Mouse (Mus musculus) adrenal gland, adult (tissue): Measurements from ENCODE around the gene Nrp1.

Experiments
- DNase-seq, 2 experiments: peaks; one replicate each; pipeline ENCODE4 v3.0.0; 2022 to 2023; ENCODE audit warnings: low spot score in 1 of 2; ENCODE audit not compliant: inconsistent age in 2 of 2

Gene Nrp1

GRCm38 (mm10) chr8:128463162-128463561 lies 104.8 kb downstream of the Nrp1 start:
- DNase-seq, result peak in 1 of 2 experiments; percentile 77

- DNase-seq, result no peak
Measured at GRCm38 (mm10) chr8:128464056-128464623, 105.7 kb downstream of the Nrp1 start.

GRCm38 (mm10) chr8:128465553-128465952 lies 107.1 kb downstream of the Nrp1 start:
- DNase-seq, result no peak

DNA sequence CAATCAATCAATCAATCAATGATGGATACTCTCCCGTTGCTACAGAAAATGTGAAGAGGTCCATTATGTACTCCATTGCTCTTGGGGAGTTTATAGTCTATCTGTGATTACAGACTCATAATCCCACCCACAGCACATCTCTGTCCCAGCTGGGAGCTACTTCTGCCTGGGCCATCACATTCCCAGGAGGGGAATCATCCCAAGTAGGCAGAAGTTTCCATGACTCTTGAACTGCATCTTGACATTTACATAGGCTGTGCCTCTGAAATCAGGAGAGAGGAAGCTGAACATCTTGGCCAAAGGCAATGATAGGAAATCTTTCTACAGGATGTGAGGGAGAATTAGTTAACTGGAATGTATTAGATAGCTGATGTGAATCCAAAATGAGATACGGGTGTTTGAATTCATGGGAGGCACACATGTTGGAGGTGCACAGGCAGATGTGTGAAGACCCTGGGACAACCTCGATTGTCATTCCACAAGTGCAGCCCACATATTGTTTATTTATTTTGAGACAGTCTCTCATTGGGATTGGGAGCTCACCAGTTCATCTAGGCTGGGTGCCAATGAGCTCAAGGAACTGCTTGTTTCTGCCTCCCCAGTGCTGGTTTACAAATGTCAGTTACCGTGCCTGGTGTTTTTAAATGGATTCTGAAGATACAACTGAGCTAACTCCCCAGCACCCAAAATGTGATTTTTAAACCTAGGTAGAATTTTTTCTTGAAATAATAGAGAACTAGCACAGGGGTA lies 108.5 kb downstream of the Nrp1 start:
- DNase-seq, result no peak

DNA sequence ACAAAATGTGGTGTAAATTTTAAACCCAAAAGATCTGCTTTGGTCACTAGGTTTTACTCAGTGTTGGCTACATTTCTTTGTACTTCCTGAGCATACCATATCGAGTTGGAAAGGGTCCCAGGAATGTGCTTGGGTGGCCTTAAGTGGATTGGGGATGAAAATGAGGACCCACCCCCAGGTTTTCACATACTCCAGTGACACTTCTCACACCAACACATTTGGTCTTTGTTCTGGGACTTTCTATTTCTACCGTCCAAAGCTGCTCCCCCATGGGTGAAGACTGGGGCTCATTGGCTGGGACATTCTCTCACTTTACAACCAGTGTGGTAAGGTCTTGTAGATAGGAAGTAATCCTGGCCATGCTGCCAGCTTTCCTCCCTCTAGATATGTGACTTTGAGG lies 111.7 kb downstream of the Nrp1 start:
- DNase-seq, result no peak

DNA sequence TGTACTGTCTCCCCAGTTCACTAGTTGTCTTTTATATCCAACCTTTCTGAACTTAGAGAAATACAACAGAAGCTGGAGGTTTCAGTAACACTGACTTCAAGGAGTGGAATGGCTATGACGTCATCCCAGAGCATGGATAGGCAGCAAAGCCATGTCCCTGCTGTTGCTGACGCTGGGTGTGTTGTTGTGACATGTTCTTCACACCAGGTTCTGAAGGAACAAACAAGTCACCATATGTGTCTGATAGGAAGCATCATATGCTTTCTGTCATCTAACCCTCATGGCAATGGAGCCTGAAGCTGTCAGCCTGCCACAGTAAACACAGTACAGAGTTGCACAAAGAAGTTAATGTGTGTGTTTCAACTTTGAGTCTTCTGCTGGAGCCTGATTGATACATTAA lies 112.8 kb downstream of the Nrp1 start:
- no peak for DNase-seq

GRCm38 (mm10) chr8:128472871-128473270 lies 114.5 kb downstream of the Nrp1 start:
- DNase-seq, result no peak

DNA sequence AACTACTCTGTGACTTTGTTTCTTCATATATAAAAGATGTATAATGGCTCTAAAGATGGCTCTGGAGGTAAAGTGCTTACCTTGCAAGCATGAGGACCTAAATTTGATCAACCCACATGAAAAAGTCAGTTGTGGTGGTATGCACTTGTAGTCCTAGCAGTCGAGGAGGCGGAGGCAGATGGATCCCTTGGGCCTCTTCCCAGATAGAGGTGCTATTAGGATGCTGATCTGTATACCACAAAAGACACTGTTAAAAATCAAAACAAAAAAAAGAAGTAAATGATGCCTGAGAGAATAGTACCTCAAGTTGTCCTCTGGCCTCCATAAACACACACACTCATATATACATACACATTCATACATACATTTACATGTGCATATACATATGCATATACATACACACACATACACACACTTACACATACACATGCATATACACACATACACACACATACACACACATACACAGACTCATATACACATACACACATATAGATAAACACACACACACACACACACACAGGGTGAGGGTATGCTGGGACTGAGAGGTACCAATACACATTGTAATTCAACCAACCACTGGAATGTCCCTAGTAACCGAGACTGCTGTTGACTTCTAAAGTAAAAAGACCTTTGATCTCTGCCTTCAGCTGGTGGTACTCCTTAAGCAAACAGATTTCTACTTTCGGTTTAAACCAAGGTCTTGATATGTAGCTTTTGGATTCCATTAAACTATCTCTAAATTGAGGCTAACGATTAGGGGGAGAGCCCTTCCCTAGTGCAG lies 115.2 kb downstream of the Nrp1 start:
- DNase-seq, result no peak

DNA sequence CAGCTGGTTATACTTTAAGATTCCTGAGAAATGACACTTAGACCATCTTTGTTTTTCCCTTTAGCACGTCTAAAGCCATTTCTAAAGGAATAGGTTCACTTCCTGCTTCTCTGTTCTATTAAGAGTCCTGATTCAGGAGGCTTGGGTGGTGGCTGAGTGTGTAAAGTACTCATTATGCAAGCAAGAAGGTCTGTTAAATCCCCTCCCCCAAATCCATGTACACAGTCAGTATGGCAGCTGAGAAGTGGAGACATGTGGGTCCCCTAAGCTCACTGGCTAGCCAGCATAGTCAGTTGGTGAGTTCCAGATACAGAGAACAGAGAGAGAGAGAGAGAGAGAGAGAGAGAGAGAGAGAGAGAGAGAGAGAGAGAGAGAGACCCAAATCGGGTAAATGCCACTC lies 116.2 kb downstream of the Nrp1 start:
- no peak for DNase-seq

- DNase-seq, result no peak
Measured at GRCm38 (mm10) chr8:128476206-128476605, 117.8 kb downstream of the Nrp1 start.

DNA sequence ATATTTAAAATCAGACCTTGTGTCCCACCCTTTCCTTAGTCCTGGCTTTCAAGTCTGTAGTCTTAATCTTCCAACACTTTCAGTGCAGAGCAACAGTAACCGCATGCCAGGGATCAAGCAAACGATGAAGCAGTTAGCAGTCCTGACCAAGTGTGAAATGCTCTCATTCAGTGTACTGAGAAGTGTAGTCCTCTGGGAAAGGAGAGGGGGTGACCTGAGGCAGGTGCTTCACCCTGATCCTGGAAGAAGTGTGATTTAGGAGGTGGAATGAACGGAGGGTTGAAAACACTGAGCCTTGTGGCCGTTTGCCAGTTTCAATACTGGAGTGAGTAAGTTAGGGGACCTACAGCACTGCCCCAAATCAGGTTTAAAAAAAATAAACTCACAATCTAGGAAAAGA lies 119.6 kb downstream of the Nrp1 start:
- no peak for DNase-seq

DNA sequence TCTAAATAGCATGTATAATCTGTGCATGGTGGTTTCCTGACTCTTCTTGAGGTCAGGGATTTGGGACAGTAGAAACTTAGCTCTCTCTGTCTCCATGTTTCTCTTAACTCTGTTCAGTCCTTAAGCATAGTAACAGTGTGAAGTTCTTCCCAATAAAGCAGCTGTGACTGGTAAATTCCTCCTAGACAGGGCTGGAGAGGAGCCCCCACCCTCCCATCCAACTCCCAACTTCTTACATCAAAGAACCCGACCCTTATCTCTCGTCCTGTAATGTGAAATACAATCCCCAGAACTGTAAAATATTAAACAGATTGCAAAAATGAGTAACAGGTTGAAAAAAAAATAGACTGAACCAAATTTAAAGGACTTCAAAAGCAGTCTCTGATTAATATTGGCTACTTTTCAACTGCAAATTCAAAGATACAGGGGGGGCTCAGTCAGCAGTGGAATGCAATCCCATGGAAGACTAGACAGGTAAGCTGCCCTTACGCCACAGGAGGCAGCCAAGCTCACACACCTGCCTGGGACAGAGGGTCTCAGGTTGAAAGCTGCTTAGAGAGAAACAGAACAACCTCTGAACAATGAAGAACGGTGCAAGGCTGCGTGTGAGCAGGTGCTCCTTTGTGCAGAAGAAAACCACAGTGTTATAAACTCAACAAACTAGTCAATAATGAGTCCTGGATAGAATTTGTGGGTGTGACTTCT lies 121.1 kb downstream of the Nrp1 start:
- no peak for DNase-seq

- DNase-seq, result peak in 1 of 2 experiments; percentile 47
Measured at GRCm38 (mm10) chr8:128480896-128481665, 122.7 kb downstream of the Nrp1 start.

DNA sequence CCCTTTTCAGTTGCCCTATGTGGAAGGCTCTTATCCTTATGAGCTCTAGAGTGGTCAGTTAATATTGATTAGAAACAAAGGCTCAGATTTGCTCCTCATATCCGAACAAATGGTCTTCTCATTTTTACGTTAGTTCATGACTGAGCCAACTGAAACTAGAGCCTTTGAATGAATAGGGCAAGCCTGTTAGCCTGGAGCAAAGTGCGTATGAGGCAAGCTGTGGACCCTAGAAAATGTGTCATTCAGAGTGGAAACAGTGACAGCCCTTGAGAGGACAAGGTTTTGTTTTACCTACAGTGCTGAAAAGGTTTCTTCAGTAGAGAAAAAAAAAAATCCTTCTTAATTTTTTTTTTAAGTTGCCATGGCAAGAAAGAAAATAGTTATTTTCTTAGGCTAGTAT lies 124.9 kb downstream of the Nrp1 start:
- no peak for DNase-seq

DNA sequence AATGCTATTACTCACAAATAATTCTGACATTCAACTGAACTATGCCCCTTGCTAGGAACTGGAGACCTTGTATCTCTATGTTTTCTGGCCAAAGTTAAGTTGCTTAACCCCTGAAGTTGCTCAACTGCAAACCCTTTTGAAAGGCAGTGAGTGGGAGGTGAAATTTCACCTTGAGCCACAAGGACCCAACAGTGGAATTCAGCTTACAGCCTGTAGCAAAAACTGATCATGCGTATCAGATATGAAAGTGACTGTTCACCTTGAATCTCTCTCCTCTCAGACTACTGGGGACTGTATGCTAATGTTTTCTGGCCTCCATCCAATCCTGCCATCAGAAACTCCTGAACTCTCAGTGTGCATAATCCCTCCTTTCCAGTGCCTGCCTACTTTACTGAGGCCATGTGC lies 126.3 kb downstream of the Nrp1 start:
- peak; percentile 52 to 92 for DNase-seq

GRCm38 (mm10) chr8:128486043-128486442 lies 127.6 kb downstream of the Nrp1 start:
- DNase-seq, result peak; percentile 19 to 78

GRCm38 (mm10) chr8:128487966-128488931 lies 129.8 kb downstream of the Nrp1 start:
- DNase-seq, result peak; percentile 36 to 69

DNA sequence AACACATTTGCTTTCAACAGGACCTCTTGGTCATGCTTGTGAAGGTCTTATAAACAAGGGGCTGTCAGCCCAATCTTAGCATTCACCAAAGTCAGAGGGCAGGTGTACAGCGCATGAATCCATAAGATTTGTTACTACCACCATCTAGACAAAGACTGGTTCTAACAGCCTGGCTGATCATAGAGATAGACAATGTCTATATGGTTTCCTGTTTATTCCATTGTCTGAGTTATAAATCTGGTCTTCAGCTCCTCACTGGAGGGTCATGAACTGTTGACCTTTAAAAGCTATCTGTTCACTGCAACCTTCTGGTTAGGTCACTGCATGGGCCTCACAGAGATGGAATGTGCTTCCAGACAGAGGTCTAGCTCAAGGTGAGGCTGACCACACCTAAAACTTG lies 130.9 kb downstream of the Nrp1 start:
- no peak for DNase-seq
